Comparison of ENCODE assay signal across 8 mouse cellular contexts in the genomic region with DNA sequence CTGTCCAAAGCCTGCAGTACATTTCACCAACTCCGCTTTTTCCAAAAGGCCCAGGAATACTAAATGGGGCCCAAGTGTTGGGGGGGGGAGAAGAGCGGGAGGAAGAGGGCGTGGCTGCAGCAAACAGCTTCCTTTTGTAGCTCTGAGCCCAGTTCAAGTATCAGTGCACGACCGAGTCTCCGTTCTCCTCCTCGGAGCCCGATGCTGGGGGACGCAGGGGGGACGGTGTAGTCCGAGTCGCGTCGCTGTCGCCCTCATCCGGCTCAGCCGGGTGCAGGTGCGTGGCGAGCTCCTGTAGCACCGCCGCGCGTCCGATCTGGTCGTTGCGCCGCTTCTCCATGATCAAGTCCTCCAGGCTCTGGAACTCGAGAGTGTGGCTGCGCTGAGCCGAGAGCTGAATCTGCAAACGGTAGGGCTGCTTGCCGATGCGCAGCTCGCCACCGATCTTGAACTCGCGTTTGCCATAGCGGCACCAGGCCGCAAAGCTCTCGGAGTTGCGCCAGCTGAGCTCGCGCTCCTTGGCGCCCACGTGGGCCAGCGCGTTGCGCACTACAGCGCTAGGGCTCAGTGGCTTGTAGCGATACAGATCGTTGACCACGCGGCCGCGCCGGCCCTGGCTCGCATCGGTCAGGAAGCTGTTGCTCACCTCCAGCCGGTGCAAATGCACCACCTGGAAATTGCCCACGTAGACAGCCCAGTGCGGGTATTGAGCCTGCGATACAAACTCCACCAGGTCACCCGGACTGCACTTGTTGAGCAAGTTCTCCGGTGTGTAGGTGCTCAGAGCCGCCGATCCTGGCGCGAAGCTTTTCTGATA. TPM values are rescaled to one million over a fixed set of nuclear protein-coding genes. Genes with fewer than 3 reads are reported as not detected.
DNase-seq lines count a peak whose midpoint lies in the region; ATAC-seq and TF ChIP-seq lines count a peak whose summit lies in the region.

No protein-coding gene starts in this region.

- peak overlapping the region; percentile 90 for H3K9ac ChIP-seq in heart, embryonic 13.5 days
- H3K9ac ChIP-seq in kidney, postnatal 0 days (ENCODE audit: low read depth, low read length): peak overlapping the region; percentile 86
- peak overlapping the region; percentile 69 for H3K9ac ChIP-seq in liver, embryonic 11.5 days (ENCODE audit: low read depth, low read length)

- ATAC-seq in heart, embryonic 13.5 days (ENCODE audit: extremely low read depth, insufficient number of reproducible peaks, low FRiP score, low TSS enrichment): peak; percentile 62; the same call in 1 of the 2 replicates
- ATAC-seq in kidney, postnatal 0 days (replicated peaks; ENCODE audit: low FRiP score, low read depth): peak; percentile 71
- ATAC-seq in liver, embryonic 11.5 days (replicated peaks; ENCODE audit: low FRiP score): peak; percentile 64
- ATAC-seq in monocyte, adult 5-6 weeks (replicated peaks; ENCODE audit: insufficient number of reproducible peaks, low FRiP score, low TSS enrichment, poor library complexity, severe bottlenecking): peak; percentile 57

- under 1% methylated on average over 68 of the region's 68 CpGs for WGBS in heart, embryonic 13.5 days
- under 1% methylated on average over 68 of the region's 68 CpGs for WGBS in kidney, postnatal 0 days
- WGBS in liver, embryonic 11.5 days: under 1% methylated on average over 68 of the region's 68 CpGs

- peaks cover 17% of the 10 kb centered on the region for H3K4me1 ChIP-seq in heart, embryonic 13.5 days
- 0 out of 2 replicates have a peak, but pooled peaks cover 9% of the 10 kb centered on the region for H3K4me1 ChIP-seq in kidney, postnatal 0 days (replicated peaks; ENCODE audit: insufficient read depth, low read length)
- peaks cover 2% of the 10 kb centered on the region; the same call in 1 of the 2 replicates for H3K4me1 ChIP-seq in liver, embryonic 11.5 days (replicated peaks; ENCODE audit: control insufficient read depth, insufficient read depth, low read length)

- peak overlapping the region; percentile 75 for H3K27ac ChIP-seq in heart, embryonic 13.5 days (replicated peaks)
- H3K27ac ChIP-seq in kidney, postnatal 0 days: peak overlapping the region; percentile 96
- peak overlapping the region; percentile 40 for H3K27ac ChIP-seq in liver, embryonic 11.5 days (ENCODE audit: low read depth, low read length)

- H3K36me3 ChIP-seq in heart, embryonic 13.5 days: peaks cover 15% of the 10 kb centered on the region
- no peaks in the 10 kb centered on the region for H3K36me3 ChIP-seq in kidney, postnatal 0 days (ENCODE audit: insufficient read depth, low read length)
- no peaks in the 10 kb centered on the region for H3K36me3 ChIP-seq in liver, embryonic 11.5 days (ENCODE audit: control insufficient read depth, insufficient read depth, low read length)

- H3K4me3 ChIP-seq in heart, embryonic 13.5 days: peak overlapping the region; percentile 74
- H3K4me3 ChIP-seq in kidney, postnatal 0 days (replicated peaks; ENCODE audit: low read depth, low read length): peak overlapping the region; percentile 85
- peak overlapping the region; percentile 72 for H3K4me3 ChIP-seq in liver, embryonic 11.5 days (ENCODE audit: low read depth, low read length)

- H3K27me3 ChIP-seq in heart, embryonic 13.5 days (replicated peaks): no peaks in the 10 kb centered on the region
- H3K27me3 ChIP-seq in kidney, postnatal 0 days (ENCODE audit: insufficient read depth, low read length): no peaks in the 10 kb centered on the region
- H3K27me3 ChIP-seq in liver, embryonic 11.5 days (replicated peaks; ENCODE audit: control insufficient read depth, insufficient read depth, low read length): no peaks in the 10 kb centered on the region

- H3K9me3 ChIP-seq in heart, embryonic 13.5 days: no peaks in the 10 kb centered on the region
- H3K9me3 ChIP-seq in kidney, postnatal 0 days (replicated peaks; ENCODE audit: low read length): no peaks in the 10 kb centered on the region
- H3K9me3 ChIP-seq in liver, embryonic 11.5 days (ENCODE audit: control insufficient read depth, low read length): no peaks in the 10 kb centered on the region

- peak; percentile 72 for DNase-seq in layer of hippocampus, adult 11-12 months (ENCODE audit: low spot score)
- DNase-seq in layer of hippocampus, adult 9-10 months (ENCODE audit: low spot score): no peak
- peak; percentile 39 for DNase-seq in fibroblast of lung, adult 2 months (ENCODE audit: low read depth)
- DNase-seq in kidney, postnatal 0 days (ENCODE audit: low spot score): peak; percentile 74
- DNase-seq in liver, embryonic 11.5 days (ENCODE audit: low spot score): peak; percentile 73
- DNase-seq in spleen, postnatal 4 days (ENCODE audit: low spot score in 2 of 2): peak; percentile 41 to 74

- TF ChIP-seq CTCF in kidney, postnatal 0 days (IDR thresholded peaks at IDR 0.05; ENCODE audit: low read depth): peak; percentile 56

- H3K4me2 ChIP-seq in heart, embryonic 13.5 days: peak overlapping the region; percentile 99
- H3K4me2 ChIP-seq in kidney, postnatal 0 days (ENCODE audit: low read length): peak overlapping the region; percentile 99
- H3K4me2 ChIP-seq in liver, embryonic 11.5 days: peak overlapping the region; percentile 96

RNA-seq across cellular contexts. Expression of a gene that starts 30.6 kb away (rescaled TPM):
- 5.1 and 5.2 TPM in 2 replicates for polyA plus RNA-seq in heart, embryonic 13.5 days (2015; fragmentation: Nextera tagmentation; extraction: Ambion mirVana)
- polyA plus RNA-seq in kidney, postnatal 0 days (2015; fragmentation: Nextera tagmentation; extraction: Ambion mirVana): 23.8 and 24.9 TPM in 2 replicates
- 10.7 and 11.4 TPM in 2 replicates for polyA plus RNA-seq in liver, embryonic 11.5 days (2014; fragmentation: Nextera tagmentation; extraction: Ambion mirVana)
- total RNA-seq in monocyte, adult 5-6 weeks (2017): 3.3 to 7.5 TPM (median 6.1 TPM) in 3 replicates

Comparison
In these comparisons a context has a peak if more than half of its experiments do, and no peak if none do; other contexts are left out.
1. H3K27ac ChIP-seq: peak in every context shown above with its lines; median percentile 96 in kidney, postnatal 0 days; 75 in heart, embryonic 13.5 days; 40 in liver, embryonic 11.5 days.